Comparison of ENCODE assay signal across 9 mouse cellular contexts in genomic region chr5:115614948-115615347, GRCm38 (mm10). TPM values are rescaled to one million over a fixed set of nuclear protein-coding genes. Genes with fewer than 3 reads are reported as not detected.
DNase-seq lines count a peak whose midpoint lies in the region; ATAC-seq lines count a peak whose summit lies in the region.
"Had no signal": no experiment of that assay in that cellular context is flagged by ENCODE, and none has a peak within 500 bp of the region (broad histone marks: within the 10 kb centered on the region; RNA-seq: fewer than 3 reads in every experiment).

No protein-coding gene starts in this region.

- whole genome bisulfite sequencing in forebrain, embryonic 11.5 days, result 84% methylated on average over 7 of the region's 7 CpGs
- WGBS in forebrain, embryonic 16.5 days, result 82% methylated on average over 7 of the region's 7 CpGs
- WGBS in liver, embryonic 12.5 days (ENCODE audit: insufficient replicate concordance), result 75% methylated on average over 7 of the region's 7 CpGs

- no peak overlapping the region for H3K27ac ChIP-seq in forebrain, embryonic 11.5 days (ENCODE audit: low read depth, low read length)
- H3K27ac ChIP-seq in forebrain, embryonic 16.5 days (ENCODE audit: low read length), result no peak overlapping the region
- H3K27ac ChIP-seq in liver, embryonic 12.5 days, result no peak overlapping the region
- H3K27ac ChIP-seq: stomach, embryonic 15.5 days had no signal

- no peak overlapping the region for H3K4me2 ChIP-seq in forebrain, embryonic 11.5 days (ENCODE audit: low read depth, low read length, severe bottlenecking)
- H3K4me2 ChIP-seq in forebrain, embryonic 16.5 days (ENCODE audit: low read length), result no peak overlapping the region
- H3K4me2 ChIP-seq in liver, embryonic 12.5 days, result no peak overlapping the region
- H3K4me2 ChIP-seq: stomach, embryonic 15.5 days had no signal

- DNase-seq in forebrain, embryonic 11.5 days (ENCODE audit: low spot score), result peak; percentile 77
- peak; percentile 36 for DNase-seq in urinary bladder, postnatal 14 days (ENCODE audit: low spot score)
- DNase-seq in urinary bladder, adult 2 months (ENCODE audit: low spot score), result no peak
- peak; percentile 42 for DNase-seq in gastrocnemius, adult 18-20 months (ENCODE audit: low spot score)
- DNase-seq in spleen, adult 12 weeks (ENCODE audit: low spot score), result peak; percentile 55
- DNase-seq in layer of hippocampus, adult 8-10 months (ENCODE audit: low spot score in 2 of 2), result no peak

- no peak overlapping the region for H3K4me3 ChIP-seq in forebrain, embryonic 11.5 days (ENCODE audit: low read depth, low read length)
- H3K4me3 ChIP-seq in forebrain, embryonic 16.5 days (replicated peaks; ENCODE audit: low read length), result no peak overlapping the region
- no peak overlapping the region for H3K4me3 ChIP-seq in liver, embryonic 12.5 days
- H3K4me3 ChIP-seq: stomach, embryonic 15.5 days had no signal

- H3K36me3 ChIP-seq in forebrain, embryonic 11.5 days (ENCODE audit: control insufficient read depth, insufficient read depth, low read length), result peaks cover 31% of the 10 kb centered on the region
- peaks cover 68% of the 10 kb centered on the region for H3K36me3 ChIP-seq in forebrain, embryonic 16.5 days (ENCODE audit: control insufficient read depth, insufficient read depth)
- H3K36me3 ChIP-seq in liver, embryonic 12.5 days, result peaks cover 100% of the 10 kb centered on the region

- no peak for ATAC-seq in forebrain, embryonic 11.5 days (replicated peaks; ENCODE audit: low FRiP score)
- ATAC-seq in forebrain, embryonic 16.5 days, result no peak
- ATAC-seq in liver, embryonic 12.5 days, result peak; percentile 8; the same call in 1 of the 2 replicates

- no peaks in the 10 kb centered on the region for H3K27me3 ChIP-seq in forebrain, embryonic 11.5 days (ENCODE audit: control insufficient read depth, insufficient read depth, low read length)
- H3K27me3 ChIP-seq in forebrain, embryonic 16.5 days (replicated peaks; ENCODE audit: control insufficient read depth, insufficient read depth, low read length), result no peaks in the 10 kb centered on the region
- no peaks in the 10 kb centered on the region for H3K27me3 ChIP-seq in liver, embryonic 12.5 days (replicated peaks)
- H3K27me3 ChIP-seq: stomach, embryonic 15.5 days had no signal

- no peak overlapping the region for H3K9ac ChIP-seq in forebrain, embryonic 11.5 days (ENCODE audit: low read length)
- H3K9ac ChIP-seq in forebrain, embryonic 16.5 days (replicated peaks; ENCODE audit: low read depth, low read length), result no peak overlapping the region
- no peak overlapping the region for H3K9ac ChIP-seq in liver, embryonic 12.5 days
- H3K9ac ChIP-seq: stomach, embryonic 15.5 days had no signal

- no peaks in the 10 kb centered on the region for H3K9me3 ChIP-seq in forebrain, embryonic 11.5 days (ENCODE audit: control insufficient read depth, low read length)
- H3K9me3 ChIP-seq in forebrain, embryonic 16.5 days (ENCODE audit: control insufficient read depth, low read length), result no peaks in the 10 kb centered on the region
- no peaks in the 10 kb centered on the region for H3K9me3 ChIP-seq in liver, embryonic 12.5 days (replicated peaks)
- H3K9me3 ChIP-seq: stomach, embryonic 15.5 days had no signal

- H3K4me1 ChIP-seq in forebrain, embryonic 11.5 days (replicated peaks; ENCODE audit: control insufficient read depth, insufficient read depth, low read length), result no peaks in the 10 kb centered on the region
- no peaks in the 10 kb centered on the region for H3K4me1 ChIP-seq in forebrain, embryonic 16.5 days (replicated peaks; ENCODE audit: control insufficient read depth, insufficient read depth, low read length)
- peaks cover 21% of the 10 kb centered on the region for H3K4me1 ChIP-seq in liver, embryonic 12.5 days
- H3K4me1 ChIP-seq: stomach, embryonic 15.5 days had no signal

RNA-seq across cellular contexts. Expression of gene Rab35, which starts 16.8 kb away (rescaled TPM):
- polyA plus RNA-seq in forebrain, embryonic 11.5 days (2014; fragmentation: Nextera tagmentation; extraction: Ambion mirVana), result 18.1 and 20.3 TPM in 2 replicates
- 18.0 and 18.8 TPM in 2 replicates for polyA plus RNA-seq in forebrain, embryonic 16.5 days (2015; fragmentation: Nextera tagmentation; extraction: Ambion mirVana)
- polyA plus RNA-seq in urinary bladder, adult 2 months (2012; rRNA removed), result 57.6 and 58.7 TPM in 2 replicates
- 10 to 100 TPM; 37.3 to 43.7 TPM for total RNA-seq in gastrocnemius, adult 18-20 months (2021)
- 21.9 and 22.5 TPM in 2 replicates for polyA plus RNA-seq in liver, embryonic 12.5 days (2016; fragmentation: Nextera tagmentation; extraction: Ambion mirVana)
- 100 to 1,000 TPM in 1 of 4 experiments, 10 to 100 TPM in 3; 81.0 to 102 (median 87.9) TPM for total RNA-seq in layer of hippocampus, adult 8-10 months (2022)

RNA-seq across cellular contexts. Expression of gene Gcn1l1, which starts 49.9 kb away (rescaled TPM):
- 54.8 and 62.4 TPM in 2 replicates for polyA plus RNA-seq in forebrain, embryonic 11.5 days (2014; fragmentation: Nextera tagmentation; extraction: Ambion mirVana)
- polyA plus RNA-seq in forebrain, embryonic 16.5 days (2015; fragmentation: Nextera tagmentation; extraction: Ambion mirVana), result 44.7 and 53.6 TPM in 2 replicates
- 17.8 and 26.4 TPM in 2 replicates for polyA plus RNA-seq in urinary bladder, adult 2 months (2012; rRNA removed)
- total RNA-seq in gastrocnemius, adult 18-20 months (2021), result 10 to 100 TPM; 27.9 to 31.1 TPM
- 36.7 and 38.0 TPM in 2 replicates for polyA plus RNA-seq in liver, embryonic 12.5 days (2016; fragmentation: Nextera tagmentation; extraction: Ambion mirVana)
- 10 to 100 TPM; 72.7 to 85.7 (median 77.4) TPM for total RNA-seq in layer of hippocampus, adult 8-10 months (2022)

RNA-seq across cellular contexts. Expression of gene Rplp0, which starts 55.7 kb away (rescaled TPM):
- polyA plus RNA-seq in forebrain, embryonic 11.5 days (2014; fragmentation: Nextera tagmentation; extraction: Ambion mirVana), result 1,156 and 1,197 TPM in 2 replicates
- polyA plus RNA-seq in forebrain, embryonic 16.5 days (2015; fragmentation: Nextera tagmentation; extraction: Ambion mirVana), result 944 and 986 TPM in 2 replicates
- polyA plus RNA-seq in urinary bladder, adult 2 months (2012; rRNA removed), result 2,459 and 2,490 TPM in 2 replicates
- total RNA-seq in gastrocnemius, adult 18-20 months (2021), result 100 to 1,000 TPM; 617 to 621 TPM
- 1,698 and 1,725 TPM in 2 replicates for polyA plus RNA-seq in liver, embryonic 12.5 days (2016; fragmentation: Nextera tagmentation; extraction: Ambion mirVana)
- 100 to 1,000 TPM; 188 to 289 (median 230) TPM for total RNA-seq in layer of hippocampus, adult 8-10 months (2022)

Comparison
In these comparisons a context has a peak if more than half of its experiments do, and no peak if none do; other contexts are left out.
1. DNase-seq: peak in forebrain, embryonic 11.5 days (single experiment), urinary bladder, postnatal 14 days (single experiment), gastrocnemius, adult 18-20 months (single experiment) and spleen, adult 12 weeks (single experiment); none in urinary bladder, adult 2 months (single experiment) and layer of hippocampus, adult 8-10 months (0 of 2).